Mouse (Mus musculus): ENCODE data around the gene Abca9.

- TF ChIP-seq POLR2A (IDR thresholded peaks at IDR 0.05; ENCODE audit: borderline replicate concordance, low read depth, low read length), result no peak
- no peak for TF ChIP-seq CTCF (IDR thresholded peaks at IDR 0.05; ENCODE audit: low read depth, low read length)
These were observed 27.3 kb upstream of the Abca9 start for GRCm38 (mm10) chr11:110195310-110195709.
